Mouse (Mus musculus): ENCODE measurements around the gene Fancc.
A peak's percentile ranks its signal among the peaks of the same experiment; 100 is the strongest.

The Fancc gene

GRCm38 (mm10) chr13:63284748-63285147 lies 212.3 kb downstream of the Fancc start:
- DNase-seq: no peak

GRCm38 (mm10) chr13:63283236-63283635 lies 213.8 kb downstream of the Fancc start:
- no peak for DNase-seq

DNA sequence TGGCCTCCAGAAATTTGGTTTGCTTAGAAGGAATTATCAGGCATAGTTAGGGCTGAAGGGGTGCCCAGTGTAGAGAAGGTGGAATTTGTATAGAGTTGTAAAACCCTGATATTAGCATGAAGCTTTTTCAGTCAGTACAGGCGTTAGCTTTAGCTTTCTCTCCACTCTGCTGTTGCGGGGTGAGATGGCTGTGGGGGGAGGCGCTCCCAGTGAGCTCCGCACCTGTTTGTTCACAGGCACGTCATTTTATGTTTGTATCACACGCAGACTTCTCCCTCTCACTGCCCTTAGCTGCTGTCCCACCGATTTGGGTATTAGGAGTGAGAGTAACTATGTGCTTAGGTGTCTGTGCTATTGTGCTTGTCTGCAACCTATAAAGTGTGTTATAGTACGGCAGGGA lies 215.9 kb downstream of the Fancc start:
- DNase-seq: no peak

- no peak for DNase-seq
Measured at GRCm38 (mm10) chr13:63280344-63280743, 216.7 kb downstream of the Fancc start.

DNA sequence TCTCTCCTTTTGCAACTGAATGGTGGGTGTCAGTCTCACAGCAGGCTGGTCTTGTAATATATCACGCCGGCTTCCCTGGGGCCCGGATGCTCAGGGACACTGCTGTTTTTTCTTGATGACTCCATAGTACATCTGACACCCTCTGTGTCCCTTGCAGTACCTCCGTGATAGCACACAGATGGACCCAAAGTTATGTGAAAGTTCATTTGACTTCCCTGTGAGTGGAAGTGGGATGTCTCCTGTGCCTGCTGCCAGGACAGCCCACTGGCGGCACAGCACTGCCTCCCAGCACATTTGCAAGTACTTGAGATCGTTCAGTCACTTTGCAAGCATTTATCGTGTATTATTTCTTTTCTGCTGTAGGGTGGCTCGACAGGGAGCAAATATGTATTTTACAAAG lies 217.3 kb downstream of the Fancc start:
- no peak for DNase-seq

- DNase-seq: peak; percentile 78
Measured at GRCm38 (mm10) chr13:63278796-63279475, 218.1 kb downstream of the Fancc start.

- no peak for DNase-seq
Measured at GRCm38 (mm10) chr13:63278141-63278631, 218.9 kb downstream of the Fancc start.

GRCm38 (mm10) chr13:63277316-63277715 lies 219.8 kb downstream of the Fancc start:
- DNase-seq: no peak

- no peak for DNase-seq
Measured at GRCm38 (mm10) chr13:63276389-63276788, 220.7 kb downstream of the Fancc start.

GRCm38 (mm10) chr13:63274488-63275166 lies 222.5 kb downstream of the Fancc start:
- no peak for DNase-seq

GRCm38 (mm10) chr13:63273859-63274258 lies 223.2 kb downstream of the Fancc start:
- no peak for DNase-seq

- no peak for DNase-seq
Measured at GRCm38 (mm10) chr13:63272602-63273229, 224.4 kb downstream of the Fancc start.

- no peak for DNase-seq
Measured at GRCm38 (mm10) chr13:63272017-63272601, 225.0 kb downstream of the Fancc start.

DNA sequence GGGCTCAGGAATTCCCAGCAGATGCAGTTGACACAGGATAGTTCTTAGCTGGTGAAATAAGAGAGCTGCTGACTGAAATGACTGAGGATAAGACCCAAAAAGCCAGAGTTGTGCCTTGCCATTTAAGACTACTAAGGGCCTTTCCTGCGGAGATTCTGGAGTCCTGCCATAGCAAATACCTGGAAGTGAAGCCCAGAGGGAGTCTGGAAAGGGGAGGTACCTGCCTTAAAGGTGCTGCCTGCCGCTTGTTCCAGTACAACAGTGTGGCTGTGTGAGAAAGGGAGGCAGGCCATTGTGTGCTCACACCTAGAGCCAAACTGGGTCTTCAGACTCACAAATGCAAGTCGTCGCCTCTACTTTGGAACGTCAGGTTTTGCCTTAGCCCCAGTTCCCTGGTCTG lies 226.9 kb downstream of the Fancc start:
- no peak for DNase-seq

DNA sequence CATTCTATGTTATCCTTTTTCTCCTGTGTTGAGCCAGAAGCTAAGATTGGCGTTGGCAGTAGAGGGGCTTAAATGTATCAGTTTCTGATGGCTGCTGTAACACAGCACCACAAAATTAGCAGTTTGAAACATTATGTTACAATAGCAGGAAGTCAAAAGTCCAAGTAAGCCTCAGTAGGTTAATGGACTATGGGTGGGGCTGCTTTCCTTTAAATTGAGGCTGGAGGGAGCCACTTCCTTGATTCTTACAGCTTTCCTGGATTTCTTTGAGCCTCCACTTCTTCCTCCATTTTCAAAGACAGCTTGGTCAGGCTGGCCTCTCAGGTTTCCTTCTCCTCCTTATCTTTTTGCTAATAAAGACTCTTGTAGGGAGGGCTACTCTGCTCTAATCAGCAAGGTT lies 228.3 kb downstream of the Fancc start:
- DNase-seq: no peak

GRCm38 (mm10) chr13:63268371-63268770 lies 228.7 kb downstream of the Fancc start:
- no peak for DNase-seq

- DNase-seq: no peak
Measured at GRCm38 (mm10) chr13:63262168-63262957, 234.7 kb downstream of the Fancc start.

DNA sequence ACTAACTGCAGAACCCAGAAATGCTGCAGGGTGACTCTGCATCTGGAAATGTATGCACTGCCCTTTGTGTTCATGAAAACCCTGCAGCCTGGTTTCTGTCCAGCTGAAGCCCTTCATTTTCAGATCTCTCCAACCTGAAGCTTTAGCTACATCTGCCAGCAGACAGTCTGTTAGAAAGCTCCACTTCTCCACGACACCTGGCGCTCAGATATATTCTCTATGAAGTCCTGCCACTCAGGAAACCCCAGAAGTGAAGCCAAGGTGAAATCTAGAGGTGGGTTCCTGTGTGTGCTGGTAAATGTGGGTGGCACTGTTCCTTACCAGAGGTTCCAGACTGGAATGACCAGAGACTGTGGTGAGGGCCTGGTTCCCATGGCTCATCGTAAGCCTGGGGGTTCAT lies 235.4 kb downstream of the Fancc start:
- no peak for DNase-seq

GRCm38 (mm10) chr13:63260753-63261631 lies 236.1 kb downstream of the Fancc start:
- peak; percentile 49 for DNase-seq

DNA sequence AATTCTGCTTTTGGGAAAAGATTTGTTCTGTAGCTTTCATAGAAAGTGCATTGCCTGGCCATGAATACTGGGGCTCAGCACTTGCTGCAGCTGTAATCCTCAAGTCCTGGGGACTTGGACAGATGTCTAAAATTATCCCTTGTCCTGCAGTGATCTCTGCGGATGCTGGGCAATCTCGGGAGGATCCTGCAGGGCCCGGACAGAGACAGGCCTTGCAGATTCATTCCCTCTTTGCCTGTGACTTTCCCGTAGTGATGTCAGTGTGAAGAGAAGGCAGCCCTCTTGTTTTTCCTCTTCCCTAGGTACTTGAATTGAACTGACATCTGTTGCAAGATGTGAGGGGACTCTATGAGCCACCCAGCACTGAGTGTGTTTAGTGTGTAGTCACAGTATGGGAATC lies 236.9 kb downstream of the Fancc start:
- no peak for DNase-seq

DNA sequence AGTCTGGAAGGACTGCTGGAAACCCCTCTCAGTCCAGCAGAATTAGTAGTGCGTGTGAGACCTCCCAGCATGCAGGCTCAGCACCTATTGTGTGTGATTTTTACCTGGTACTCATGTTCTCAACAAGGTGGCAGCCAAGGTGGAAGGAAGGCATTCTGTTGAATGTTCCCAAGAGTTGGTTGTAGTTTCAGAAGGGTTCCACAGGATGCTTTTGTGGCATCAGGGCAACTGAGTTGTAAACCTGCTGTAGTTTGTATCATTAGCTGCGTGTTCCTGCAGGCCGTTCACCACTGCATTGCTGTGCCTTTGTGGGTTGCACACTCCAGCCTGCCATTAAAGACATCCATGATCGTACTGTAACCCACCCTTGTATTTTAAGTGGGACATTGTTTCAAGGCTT lies 238.4 kb downstream of the Fancc start:
- DNase-seq: no peak

DNA sequence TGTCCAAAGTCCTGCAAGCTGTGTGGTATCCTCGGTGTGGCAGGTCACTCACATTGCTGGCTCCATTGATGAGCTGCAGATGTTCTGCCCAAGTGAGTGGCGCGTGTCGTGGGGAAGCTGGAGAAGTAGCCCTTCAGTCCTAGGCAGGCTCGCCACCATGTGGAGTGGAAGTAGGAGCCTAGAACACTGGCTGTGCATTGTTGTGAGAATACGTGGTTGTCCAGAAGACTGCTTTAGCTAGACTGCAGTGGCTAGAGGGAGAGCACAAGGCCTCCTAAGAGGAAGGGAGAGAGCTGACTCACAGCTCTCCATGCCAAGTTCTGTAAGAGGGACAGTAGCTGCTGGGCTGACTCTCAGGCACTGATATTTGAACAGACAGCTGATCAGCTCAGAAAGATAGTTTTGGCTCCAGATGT lies 238.9 kb downstream of the Fancc start:
- peak; percentile 63 for DNase-seq

Data from layer of hippocampus, adult 9-11 months (tissue).